Mouse (Mus musculus) embryo, embryonic 11 days (tissue): ENCODE measurements at regions not wholly inside any gene's neighbourhood (a gene's known extent, or its start where the extent isn't known, plus 50 kb on each side); places are given as distances from the start of the nearest gene placed in this dataset.
A peak's percentile ranks its signal among the peaks of the same experiment; 100 is the strongest.
"Not testable (repeated sequence)": the region's sequence is repeated elsewhere in the genome, so short reads cannot be mapped to it uniquely, and the experiment has no call there.

Experiments used
- DNase-seq: peaks from one replicate; pipeline ENCODE4 v3.0.0-alpha.2; 2015

DNA sequence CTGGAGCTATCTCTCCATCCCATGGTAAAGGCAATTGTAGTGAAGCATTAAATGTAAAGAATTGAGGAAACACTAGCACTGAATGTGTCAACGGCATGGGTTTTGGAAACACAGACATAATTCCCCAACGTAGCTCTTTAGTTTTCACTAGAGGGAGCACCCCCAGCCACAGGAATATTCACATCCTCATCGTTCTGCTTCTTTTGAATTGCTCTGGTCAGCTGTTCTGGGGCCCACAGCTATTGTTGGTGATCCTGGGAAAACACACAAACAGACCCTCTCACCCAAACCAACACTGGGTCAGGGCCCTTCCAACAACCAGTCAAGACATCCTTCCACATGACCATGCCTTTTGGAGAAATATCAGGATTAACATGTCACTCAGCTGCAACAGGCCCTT is 119.7 kb downstream of the Impg2 start:
- DNase-seq = not testable (repeated sequence)

DNA sequence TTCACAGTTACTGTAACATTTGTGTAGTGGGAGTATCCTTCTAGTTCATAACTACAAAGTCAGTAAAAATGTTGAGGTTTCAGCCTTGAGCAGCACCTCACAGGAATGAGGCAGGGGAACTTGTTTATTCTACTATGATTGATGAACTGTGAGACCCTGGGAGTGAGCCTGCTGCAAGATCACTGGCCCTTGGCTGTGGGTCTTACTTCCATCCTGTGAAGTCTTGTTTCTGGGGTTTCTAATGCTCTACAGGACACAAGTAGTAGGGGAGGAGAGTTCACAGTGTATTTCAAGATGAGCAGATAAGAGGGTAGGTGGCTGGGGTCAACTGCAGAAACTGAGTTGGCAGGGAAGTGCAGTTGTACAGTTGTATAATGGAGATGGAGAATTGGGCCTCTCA is 128.3 kb upstream of the Abi3bp start:
- DNase-seq = no peak

DNA sequence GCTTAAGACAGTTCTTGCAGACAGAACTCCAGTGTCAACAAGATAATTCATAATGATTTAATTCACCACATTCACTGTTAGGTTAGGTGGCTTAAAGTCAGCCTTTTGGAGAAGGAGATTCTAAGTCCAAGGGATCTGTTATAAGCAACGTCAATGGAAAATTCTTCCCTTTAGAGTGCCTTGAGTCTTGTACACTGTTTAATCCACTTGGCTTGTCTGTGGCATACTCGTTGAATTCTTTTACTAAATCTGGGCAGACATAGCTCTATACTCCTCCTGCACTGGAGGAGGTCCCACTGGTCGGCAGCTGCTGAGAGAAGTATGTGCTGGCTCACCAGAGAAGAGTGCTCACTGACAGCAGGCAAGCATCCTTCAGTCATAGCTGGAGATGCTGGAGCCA is 124.8 kb upstream of the Abi3bp start:
- DNase-seq = no peak

- no peak for DNase-seq
These were observed 118.6 kb upstream of the Abi3bp start for GRCm38 (mm10) chr16:56359101-56359500.

DNA sequence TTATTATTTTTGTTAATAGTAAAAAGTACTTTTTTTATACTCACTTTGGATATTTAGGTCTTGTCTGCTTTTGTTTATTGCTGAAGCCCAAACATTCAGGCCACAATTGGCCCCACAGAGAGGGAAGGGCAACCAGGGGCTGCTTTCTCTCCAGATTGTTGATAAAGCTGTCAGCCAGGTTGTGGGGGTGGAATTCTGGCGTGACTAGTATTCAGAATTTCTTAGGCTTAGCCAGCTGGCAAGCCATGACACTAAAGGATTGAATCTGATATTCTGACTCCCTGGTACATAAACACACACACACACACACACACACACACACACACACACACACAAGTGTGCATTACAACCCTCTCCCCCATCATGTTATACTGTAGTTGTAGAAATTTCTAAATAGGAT is 116.7 kb upstream of the Abi3bp start:
- no peak for DNase-seq

- no peak for DNase-seq
These were observed 99.3 kb upstream of the Abi3bp start for GRCm38 (mm10) chr16:56378356-56378755.

- no peak for DNase-seq
These were observed 97.0 kb upstream of the Abi3bp start for GRCm38 (mm10) chr16:56380680-56381079.

- no peak for DNase-seq
These were observed 91.1 kb upstream of the Abi3bp start for GRCm38 (mm10) chr16:56386539-56386938.

- DNase-seq = no peak
These were observed 84.8 kb upstream of the Abi3bp start for GRCm38 (mm10) chr16:56392843-56393242.

DNA sequence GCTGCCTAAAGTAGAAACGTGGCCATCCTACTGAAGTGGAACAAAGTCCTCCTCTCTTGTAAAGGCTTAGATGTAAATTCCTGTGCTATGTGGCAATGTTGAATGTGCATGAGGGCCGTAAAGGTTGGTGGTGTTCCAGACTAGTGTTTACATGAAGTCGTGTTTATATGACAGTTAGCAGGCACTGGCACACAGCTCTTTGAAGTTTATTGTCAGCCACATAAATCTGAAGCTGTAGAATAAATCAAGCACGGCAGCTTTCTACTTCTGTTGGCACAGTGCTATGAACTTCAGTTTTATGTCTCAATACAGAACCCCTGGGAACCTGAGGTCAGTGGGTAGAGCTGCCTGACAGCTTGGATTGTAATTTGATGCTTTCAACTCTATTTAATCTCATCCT is 81.1 kb upstream of the Abi3bp start:
- peak; percentile 35 for DNase-seq

DNA sequence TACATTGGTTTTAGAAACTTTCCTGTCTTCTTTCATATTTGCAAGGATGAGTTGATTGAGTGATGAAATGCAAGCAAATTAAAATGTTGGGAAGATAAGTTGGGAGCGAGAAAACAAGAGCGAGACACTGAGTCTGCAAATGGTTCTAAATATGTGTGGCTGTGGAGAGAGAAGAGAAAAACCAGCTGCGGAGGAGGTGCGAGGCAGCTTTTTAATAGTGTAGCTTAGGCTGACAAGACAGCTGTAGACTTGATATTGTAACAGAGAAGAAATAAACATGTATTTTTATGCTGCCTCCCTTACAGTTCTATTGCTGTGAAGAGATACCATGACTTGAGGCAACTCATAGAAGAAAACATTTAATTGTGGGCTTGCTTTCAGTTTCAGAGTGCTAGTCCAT is 78.1 kb upstream of the Abi3bp start:
- DNase-seq = no peak

DNA sequence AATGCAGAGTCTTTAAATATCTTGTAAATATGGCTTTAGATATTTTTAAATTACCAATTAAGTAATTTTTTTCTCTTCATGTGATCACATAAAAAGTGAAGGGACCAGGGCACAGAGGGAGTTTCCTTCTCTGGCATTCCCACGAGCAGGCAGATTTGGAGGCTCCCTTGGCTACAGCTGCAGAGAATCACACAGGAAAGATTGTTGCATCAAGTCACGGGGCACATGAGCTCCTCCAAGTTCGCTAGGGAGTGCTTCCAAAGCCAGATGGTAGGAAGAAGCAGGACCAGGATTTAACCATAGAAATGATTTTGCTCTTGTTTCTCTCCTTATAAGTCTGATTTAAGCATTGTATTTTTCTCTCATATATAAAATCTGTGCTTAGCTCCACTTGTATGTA is 53.9 kb upstream of the Abi3bp start:
- no peak for DNase-seq
